Comparison of ENCODE assay signal across 8 mouse cellular contexts in genomic region chr15:4026231-4026773, GRCm38 (mm10). TPM values are rescaled to one million over a fixed set of nuclear protein-coding genes. Genes with fewer than 3 reads are reported as not detected.
DNase-seq lines count a peak whose midpoint lies in the region; ATAC-seq and TF ChIP-seq lines count a peak whose summit lies in the region.

TSS of gene Oxct1 (plus strand) at chr15:4026383.

- peak within 1 kb of the TSS; percentile 49 for H3K4me2 ChIP-seq in forebrain, postnatal 0 days (ENCODE audit: low read depth)
- H3K4me2 ChIP-seq in lung, embryonic 15.5 days: peak within 1 kb of the TSS; percentile 71

- ATAC-seq in forebrain, postnatal 0 days: peak; percentile 96
- peak; percentile 96 for ATAC-seq in lung, embryonic 15.5 days (ENCODE audit: borderline replicate concordance, extremely low read depth, low FRiP score, low TSS enrichment)

- peaks cover 3% of the 10 kb centered on the region for H3K4me1 ChIP-seq in cerebellum, adult 2 months (ENCODE audit: control insufficient read depth, insufficient read depth, low read length)
- H3K4me1 ChIP-seq in forebrain, postnatal 0 days (ENCODE audit: insufficient read depth): peaks cover 5% of the 10 kb centered on the region; the same call in 1 of the 2 replicates
- peaks cover 21% of the 10 kb centered on the region for H3K4me1 ChIP-seq in lung, embryonic 15.5 days

- H3K27ac ChIP-seq in cerebellum, adult 2 months (ENCODE audit: insufficient read depth, low read length): peak within 1 kb of the TSS; percentile 88
- H3K27ac ChIP-seq in forebrain, postnatal 0 days (ENCODE audit: low read depth, low read length): peak within 1 kb of the TSS; percentile 96
- H3K27ac ChIP-seq in lung, embryonic 15.5 days: peak within 1 kb of the TSS; percentile 97

- no peaks in the 10 kb centered on the region for H3K9me3 ChIP-seq in forebrain, postnatal 0 days (ENCODE audit: low read length)
- no peaks in the 10 kb centered on the region for H3K9me3 ChIP-seq in lung, embryonic 15.5 days

- peak within 1 kb of the TSS; percentile 89 for H3K9ac ChIP-seq in forebrain, postnatal 0 days
- H3K9ac ChIP-seq in lung, embryonic 15.5 days: peak within 1 kb of the TSS; percentile 78

- peak; percentile 52; the same call in 1 of the 2 replicates for TF ChIP-seq CTCF in cerebellum, adult 2 months (IDR thresholded peaks at IDR 0.05; ENCODE audit: borderline replicate concordance, insufficient read depth, low read depth, low read length)
- peak; percentile 75 for TF ChIP-seq CTCF in forebrain, postnatal 0 days (IDR thresholded peaks at IDR 0.05; ENCODE audit: low read depth)

- DNase-seq in MEL-GATA-1-ER (ENCODE audit: extremely low read depth, low read depth): peak; percentile 81
- DNase-seq in cerebellum, adult 2 months: peak; percentile 94 to 96
- DNase-seq in forebrain, postnatal 0 days: peak; percentile 93
- DNase-seq in heart, postnatal 4 days: peak; percentile 89
- DNase-seq in layer of hippocampus, adult 8-10 months (ENCODE audit: low spot score in 2 of 2): peak; percentile 93
- DNase-seq in ovary, postnatal 14 days (ENCODE audit: low spot score): peak; percentile 71
- DNase-seq in thymus, postnatal 14 days: peak; percentile 88

- WGBS in cerebellum, adult 2 months: under 1% methylated on average over 42 of the region's 45 CpGs
- 0% methylated on average over 45 of the region's 45 CpGs for WGBS in forebrain, postnatal 0 days
- under 1% methylated on average over 45 of the region's 45 CpGs for WGBS in lung, embryonic 15.5 days

- no peaks in the 10 kb centered on the region for H3K27me3 ChIP-seq in cerebellum, adult 2 months (ENCODE audit: control insufficient read depth, insufficient read depth, low read length)
- no peaks in the 10 kb centered on the region for H3K27me3 ChIP-seq in forebrain, postnatal 0 days (ENCODE audit: insufficient read depth, low read length)
- H3K27me3 ChIP-seq in lung, embryonic 15.5 days: no peaks in the 10 kb centered on the region

- H3K4me3 ChIP-seq in cerebellum, adult 2 months (replicated peaks; ENCODE audit: insufficient read depth, low read depth, low read length): peak within 1 kb of the TSS; percentile 83
- H3K4me3 ChIP-seq in forebrain, postnatal 0 days (ENCODE audit: low read depth, low read length): peak within 1 kb of the TSS; percentile 58
- H3K4me3 ChIP-seq in lung, embryonic 15.5 days: peak within 1 kb of the TSS; percentile 77

- TF ChIP-seq POLR2A in cerebellum, adult 2 months (IDR thresholded peaks at IDR 0.05; ENCODE audit: borderline replicate concordance, insufficient read depth, low read length): peak; percentile 67; the same call in 1 of the 2 replicates

- H3K36me3 ChIP-seq in forebrain, postnatal 0 days (ENCODE audit: insufficient read depth): no peaks in the 10 kb centered on the region
- no peaks in the 10 kb centered on the region for H3K36me3 ChIP-seq in lung, embryonic 15.5 days

RNA-seq across cellular contexts. Expression of gene Oxct1, which starts in this region (rescaled TPM):
- polyA plus RNA-seq in cerebellum, adult 2 months (2012; rRNA removed): 173 and 178 TPM in 2 replicates
- total RNA-seq in forebrain, postnatal 0 days (2014; rRNA removed): 307 and 354 TPM in 2 replicates
- 375 and 419 TPM in 2 replicates for polyA plus RNA-seq in forebrain, postnatal 0 days (2015; fragmentation: Nextera tagmentation; extraction: Ambion mirVana)
- total RNA-seq in heart, postnatal 4 days (2021): 100 to 1,000 TPM; 230 to 249 TPM
- 100 to 1,000 TPM; 244 to 283 (median 271) TPM for total RNA-seq in layer of hippocampus, adult 8-10 months (2022)
- polyA plus RNA-seq in lung, embryonic 15.5 days (2015; fragmentation: Nextera tagmentation; extraction: Ambion mirVana): 232 and 243 TPM in 2 replicates

Comparison
In these comparisons a context has a peak if more than half of its experiments do, and no peak if none do; other contexts are left out.
1. Peak in every context shown above with its lines: DNase-seq, ATAC-seq, H3K4me3 ChIP-seq and H3K27ac ChIP-seq.